Mouse (Mus musculus): ENCODE measurements at regions not wholly inside any gene's neighbourhood (a gene's known extent, or its start where the extent isn't known, plus 50 kb on each side); places are given as distances from the start of the nearest gene placed in this dataset.

- ATAC-seq, result no peak
These were observed 119.1 kb downstream of the Vrk1 start for GRCm38 (mm10) chr12:106128944-106129724.

GRCm38 (mm10) chr12:106130071-106130676, 120.1 kb downstream of the Vrk1 start:
- no peak for ATAC-seq

- no peak for ATAC-seq
These were observed 122.7 kb downstream of the Vrk1 start for GRCm38 (mm10) chr12:106132715-106133114.

- no peak for ATAC-seq
These were observed 128.4 kb downstream of the Vrk1 start for GRCm38 (mm10) chr12:106138466-106138865.

- ATAC-seq, result no peak
These were observed 129.5 kb downstream of the Vrk1 start for GRCm38 (mm10) chr12:106139491-106139890.

- ATAC-seq, result no peak
These were observed 129.9 kb downstream of the Vrk1 start for GRCm38 (mm10) chr12:106139927-106140326.

- ATAC-seq, result no peak
These were observed 130.6 kb downstream of the Vrk1 start for GRCm38 (mm10) chr12:106140671-106141070.

- ATAC-seq, result no peak
These were observed 133.5 kb downstream of the Vrk1 start for GRCm38 (mm10) chr12:106143548-106143947.

GRCm38 (mm10) chr12:106156837-106157236, 146.8 kb downstream of the Vrk1 start:
- no peak for ATAC-seq

GRCm38 (mm10) chr12:106157827-106158226, 147.8 kb downstream of the Vrk1 start:
- ATAC-seq, result no peak

- no peak for ATAC-seq
These were observed 148.6 kb downstream of the Vrk1 start for GRCm38 (mm10) chr12:106158620-106159019.

- no peak for ATAC-seq
These were observed 161.3 kb downstream of the Vrk1 start for GRCm38 (mm10) chr12:106171301-106171700.

- ATAC-seq, result no peak
These were observed 163.2 kb downstream of the Vrk1 start for GRCm38 (mm10) chr12:106173211-106173610.

- ATAC-seq, result peak; percentile 21
These were observed 164.3 kb downstream of the Vrk1 start for GRCm38 (mm10) chr12:106174070-106174980.

GRCm38 (mm10) chr12:106174981-106175700, 165.1 kb downstream of the Vrk1 start:
- ATAC-seq, result no peak

GRCm38 (mm10) chr12:106177302-106177701, 167.3 kb downstream of the Vrk1 start:
- ATAC-seq, result no peak

- ATAC-seq, result no peak
These were observed 167.8 kb downstream of the Vrk1 start for GRCm38 (mm10) chr12:106177861-106178260.

GRCm38 (mm10) chr12:106178688-106179205, 168.7 kb downstream of the Vrk1 start:
- no peak for ATAC-seq

- peak; percentile 73 for ATAC-seq
These were observed 172.9 kb downstream of the Vrk1 start for GRCm38 (mm10) chr12:106182923-106183322.

- ATAC-seq, result no peak
These were observed 173.9 kb downstream of the Vrk1 start for GRCm38 (mm10) chr12:106183973-106184372.

GRCm38 (mm10) chr12:106185398-106186077, 175.5 kb downstream of the Vrk1 start:
- peak; percentile 72 for ATAC-seq

- ATAC-seq, result no peak
These were observed 176.5 kb downstream of the Vrk1 start for GRCm38 (mm10) chr12:106186501-106186900.
